Mouse (Mus musculus) yolk sac, embryonic 10.5 days (tissue): ENCODE measurements around the gene Actn1.
"Not testable (repeated sequence)": the region's sequence is repeated elsewhere in the genome, so short reads cannot be mapped to it uniquely, and the experiment has no call there.

ENCODE experiments used
- DNase-seq: peaks from one replicate; pipeline ENCODE4 v3.0.0-alpha.2; 2017; ENCODE audit warnings: low spot score

Actn1 gene

GRCm38 (mm10) chr12:80260056-80260743, at the start of gene Actn1:
Gene Actn1, minus strand, starts transcription at chr12:80260371.
- DNase-seq = peak; percentile 99

GRCm38 (mm10) chr12:80307556-80307955, 47.4 kb upstream of the Actn1 start:
- no peak for DNase-seq

GRCm38 (mm10) chr12:80304518-80304917, 44.3 kb upstream of the Actn1 start:
- DNase-seq = no peak

GRCm38 (mm10) chr12:80300833-80301456, 40.8 kb upstream of the Actn1 start:
- no peak for DNase-seq

- DNase-seq = no peak
Observed at GRCm38 (mm10) chr12:80298714-80299113, 38.5 kb upstream of the Actn1 start.

GRCm38 (mm10) chr12:80291895-80292435, 31.8 kb upstream of the Actn1 start:
- DNase-seq = peak; percentile 28

GRCm38 (mm10) chr12:80290964-80291363, 30.8 kb upstream of the Actn1 start:
- no peak for DNase-seq

GRCm38 (mm10) chr12:80290483-80290882, 30.3 kb upstream of the Actn1 start:
- peak; percentile 35 for DNase-seq

GRCm38 (mm10) chr12:80289722-80290121, 29.6 kb upstream of the Actn1 start:
- DNase-seq = no peak

GRCm38 (mm10) chr12:80285890-80286289, 25.7 kb upstream of the Actn1 start:
- DNase-seq = no peak

- not testable (repeated sequence) for DNase-seq
Observed at GRCm38 (mm10) chr12:80284251-80284650, 24.1 kb upstream of the Actn1 start.

GRCm38 (mm10) chr12:80278866-80279265, 18.7 kb upstream of the Actn1 start:
- DNase-seq = no peak

GRCm38 (mm10) chr12:80277428-80277827, 17.3 kb upstream of the Actn1 start:
- DNase-seq = no peak

GRCm38 (mm10) chr12:80275187-80275820, 15.1 kb upstream of the Actn1 start:
- no peak for DNase-seq

GRCm38 (mm10) chr12:80273020-80273686, 13.0 kb upstream of the Actn1 start:
- peak; percentile 80 for DNase-seq

- no peak for DNase-seq
Observed at GRCm38 (mm10) chr12:80271806-80272205, 11.6 kb upstream of the Actn1 start.

- peak; percentile 96 for DNase-seq
Observed at GRCm38 (mm10) chr12:80270924-80271323, 10.8 kb upstream of the Actn1 start.

GRCm38 (mm10) chr12:80269303-80269702, 9.1 kb upstream of the Actn1 start:
- DNase-seq = no peak

- no peak for DNase-seq
Observed at GRCm38 (mm10) chr12:80267962-80268361, 7.8 kb upstream of the Actn1 start.

- not testable (repeated sequence) for DNase-seq
Observed at GRCm38 (mm10) chr12:80264388-80264787, 4.2 kb upstream of the Actn1 start.

- no peak for DNase-seq
Observed at GRCm38 (mm10) chr12:80260744-80261695, 849 bp upstream of the Actn1 start.
